Mouse (Mus musculus) MEL (cell line): ENCODE data around the gene Pyroxd2.

Experiments used
- CTCF ChIP-seq, 3 experiments: IDR thresholded peaks in 2 of 3; conservative IDR thresholded peaks in 1 of 3; 2 replicates each; pipeline ENCODE4 v1.5.1; 2011 to 2012; ENCODE audit warnings: low read length in 3 of 3, low read depth in 2 of 3, mild to moderate bottlenecking in 2 of 3, improper control_type of control experiment in 1 of 3, inconsistent platforms in 1 of 3, mixed read lengths in 1 of 3, moderate library complexity in 1 of 3; ENCODE audit not compliant: control insufficient read depth in 1 of 3, insufficient read depth in 1 of 3, poor library complexity in 1 of 3, severe bottlenecking in 1 of 3
- EP300 ChIP-seq, 2 experiments: IDR thresholded peaks; 2 replicates each; pipeline ENCODE4 v1.6.1; 2011; ENCODE audit warnings: improper control_type of control experiment in 2 of 2, low read length in 2 of 2, low read depth in 1 of 2, mild to moderate bottlenecking in 1 of 2
- MAZ ChIP-seq: IDR thresholded peaks from 2 replicates; pipeline ENCODE4 v1.6.1; 2012; ENCODE audit warnings: low read depth, mild to moderate bottlenecking, inconsistent platforms, low read length, improper control_type of control experiment
- NRF1 ChIP-seq: IDR thresholded peaks from 2 replicates; pipeline ENCODE4 v1.6.1; 2014; ENCODE audit warnings: low read depth, mild to moderate bottlenecking, inconsistent platforms, low read length, improper control_type of control experiment, moderate library complexity; ENCODE audit not compliant: poor library complexity, insufficient read depth, severe bottlenecking
- POLR2A ChIP-seq, 2 experiments: IDR thresholded peaks; 2 replicates each; pipeline ENCODE4 v1.6.1; 2011 to 2012; ENCODE audit warnings: low read length in 2 of 2, mild to moderate bottlenecking in 2 of 2, control low read depth in 1 of 2, improper control_type of control experiment in 1 of 2, low read depth in 1 of 2, moderate library complexity in 1 of 2; ENCODE audit not compliant: control insufficient read depth in 1 of 2, insufficient read depth in 1 of 2, poor library complexity in 1 of 2
- POLR2AphosphoS2 ChIP-seq: IDR thresholded peaks from 2 replicates; pipeline ENCODE4 v1.6.1; 2011; ENCODE audit warnings: low read length, improper control_type of control experiment
- SIN3A ChIP-seq: IDR thresholded peaks from 2 replicates; pipeline ENCODE4 v1.6.1; 2012; ENCODE audit warnings: low read length, improper control_type of control experiment, inconsistent platforms
- SMC3 ChIP-seq: IDR thresholded peaks from 2 replicates; pipeline ENCODE4 v1.6.1; 2011; ENCODE audit warnings: low read depth, low read length, improper control_type of control experiment
- USF1 ChIP-seq: IDR thresholded peaks from 2 replicates; pipeline ENCODE4 v1.6.1; 2014; ENCODE audit warnings: low read depth, mild to moderate bottlenecking, inconsistent platforms, low read length, improper control_type of control experiment, moderate library complexity
- USF2 ChIP-seq, 2 experiments: IDR thresholded peaks; 2 replicates each; pipeline ENCODE4 v1.6.1; 2011 to 2012; ENCODE audit warnings: improper control_type of control experiment in 2 of 2, low read length in 2 of 2, borderline replicate concordance in 1 of 2, inconsistent platforms in 1 of 2, low read depth in 1 of 2, mild to moderate bottlenecking in 1 of 2; ENCODE audit not compliant: insufficient read depth in 1 of 2
- ZMIZ1 ChIP-seq: IDR thresholded peaks from 2 replicates; pipeline ENCODE4 v1.6.1; 2012; ENCODE audit warnings: low read depth, mild to moderate bottlenecking, inconsistent platforms, low read length, improper control_type of control experiment, moderate library complexity

DNA sequence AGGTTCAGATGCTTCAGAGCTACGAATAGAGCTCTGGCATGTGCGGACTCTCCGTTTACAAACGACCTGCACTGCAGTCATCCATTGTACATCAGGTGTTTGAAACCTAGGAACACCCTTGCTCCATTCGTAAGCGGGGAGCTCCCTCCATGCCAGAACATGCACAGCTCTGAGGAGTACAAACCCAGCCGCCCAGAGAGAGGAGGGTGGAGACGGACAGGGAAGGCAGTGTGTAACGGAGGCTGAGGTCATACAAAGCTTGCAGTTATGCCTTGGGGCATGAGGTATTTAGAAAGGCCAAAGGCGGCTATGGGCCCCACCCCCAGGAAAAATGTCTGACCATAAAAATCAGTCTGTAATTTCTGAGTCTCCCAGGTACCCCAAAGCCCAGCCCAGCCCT is 11.8 kb upstream of the Pyroxd2 start:
- TF ChIP-seq POLR2A (IDR thresholded peaks at IDR 0.05; ENCODE audit: control insufficient read depth in 1 of 2, insufficient read depth in 1 of 2, low read depth in 1 of 2, low read length in 2 of 2, poor library complexity in 1 of 2): no peak
- no peak for TF ChIP-seq EP300 (IDR thresholded peaks at IDR 0.05; ENCODE audit: low read depth in 1 of 2, low read length in 2 of 2)
- no peak for TF ChIP-seq USF1
- TF ChIP-seq CTCF (IDR thresholded peaks at IDR 0.05 in 2 of 3, conservative IDR thresholded peaks at IDR 0.05 in 1 of 3; ENCODE audit: control insufficient read depth in 1 of 3, insufficient read depth in 1 of 3, low read depth in 2 of 3, low read length in 3 of 3, poor library complexity in 1 of 3, severe bottlenecking in 1 of 3): no peak
- TF ChIP-seq POLR2AphosphoS2: no peak
- no peak for TF ChIP-seq SMC3
- TF ChIP-seq ZMIZ1: no peak
- TF ChIP-seq NRF1: no peak
- TF ChIP-seq USF2 (IDR thresholded peaks at IDR 0.05; ENCODE audit: borderline replicate concordance in 1 of 2, insufficient read depth in 1 of 2, low read depth in 1 of 2, low read length in 2 of 2): no peak
- no peak for TF ChIP-seq SIN3A
- no peak for TF ChIP-seq MAZ
